Mouse (Mus musculus) WW6 (cell line): ENCODE results near the gene Rpl18.
A peak's percentile ranks its signal among the peaks of the same experiment; 100 is the strongest.

Experiments
- DNase-seq: peaks from one replicate; pipeline ENCODE4 v3.0.0-alpha.2; 2013; ENCODE audit warnings: low read depth, low spot score

Rpl18 gene

DNA sequence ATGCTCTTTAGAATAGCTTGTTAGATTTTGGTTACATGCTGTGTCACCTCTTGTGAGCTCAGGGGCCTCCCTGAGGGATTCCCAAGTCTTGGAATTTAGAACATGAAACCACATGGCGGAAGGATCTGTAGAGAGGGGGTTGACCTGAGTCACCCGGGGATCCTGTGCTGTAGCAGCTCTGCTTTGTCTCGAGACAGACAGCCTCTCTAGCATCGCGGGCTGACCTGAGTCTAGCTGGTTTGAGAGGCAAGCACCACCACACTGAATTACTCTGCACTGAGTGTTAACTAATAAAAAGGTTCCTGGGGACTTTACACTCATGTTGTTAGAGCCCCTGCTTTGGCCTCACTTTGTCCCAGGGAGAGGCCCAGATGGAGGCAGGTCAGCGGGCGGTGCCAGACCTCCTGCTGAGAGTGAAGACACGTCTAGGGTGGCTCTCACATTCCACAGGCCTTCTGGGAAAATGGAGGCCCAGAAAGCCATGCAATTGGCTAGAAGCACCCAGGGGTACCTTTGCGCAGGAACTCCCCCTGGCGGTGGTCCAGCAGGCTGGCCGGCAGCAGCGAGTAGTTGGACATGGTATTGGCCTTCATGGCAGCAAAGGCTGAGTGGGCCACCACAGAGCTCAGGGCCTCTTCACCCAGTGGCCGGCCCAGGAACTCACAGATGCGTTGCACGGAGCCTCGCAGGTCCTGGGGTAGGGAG is 15.6 kb downstream of the Rpl18 start:
- DNase-seq: peak; percentile 63

DNA sequence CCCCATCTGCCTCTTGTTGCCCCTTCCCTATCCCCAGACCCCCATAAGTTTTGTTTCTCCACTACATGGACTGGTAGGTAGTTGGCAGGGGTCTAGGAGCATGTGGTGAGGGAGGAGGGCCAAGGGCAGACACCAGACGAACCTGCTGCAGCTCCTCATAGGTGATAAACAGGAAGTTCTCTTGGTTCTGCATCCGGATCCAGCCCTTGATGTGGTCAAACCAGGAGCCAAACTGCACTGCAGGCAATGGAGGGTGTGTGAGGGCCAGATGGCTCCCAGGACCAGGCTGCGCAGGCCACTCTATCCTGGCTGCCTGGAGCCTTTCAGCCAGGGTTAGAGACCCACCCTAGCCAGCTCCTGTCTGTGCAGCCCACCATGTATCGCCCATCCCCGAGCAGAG is 18.2 kb downstream of the Rpl18 start:
- DNase-seq: no peak

DNA sequence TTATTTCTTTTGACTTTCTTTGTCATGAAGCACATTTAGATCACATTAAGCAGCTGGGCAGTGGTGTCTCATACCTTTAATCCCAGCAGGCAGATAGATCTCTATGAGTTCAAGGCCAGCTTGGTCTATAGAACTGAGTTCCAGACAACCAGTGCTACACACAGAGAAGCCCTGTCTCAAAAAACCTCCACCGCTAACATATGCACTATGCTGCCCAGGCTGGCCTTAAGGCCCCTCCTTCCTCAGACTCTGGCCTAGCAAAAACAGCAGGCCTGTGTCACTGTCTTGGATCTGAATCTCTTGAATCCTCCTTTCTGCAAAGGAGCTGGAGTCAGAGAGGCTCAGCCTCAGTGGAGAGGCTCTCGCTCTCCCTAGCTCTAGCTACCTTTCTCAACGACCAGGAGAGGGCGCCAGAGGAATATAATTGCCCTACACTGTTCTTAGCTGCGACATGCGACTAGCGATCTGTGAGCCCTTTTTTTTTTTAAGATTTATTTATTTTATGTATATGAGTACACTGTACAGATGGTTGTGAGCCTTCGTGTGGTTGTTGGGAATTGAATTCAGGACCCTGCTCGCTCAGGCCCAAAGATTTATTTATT is 24.0 kb downstream of the Rpl18 start:
- peak; percentile 62 for DNase-seq

DNA sequence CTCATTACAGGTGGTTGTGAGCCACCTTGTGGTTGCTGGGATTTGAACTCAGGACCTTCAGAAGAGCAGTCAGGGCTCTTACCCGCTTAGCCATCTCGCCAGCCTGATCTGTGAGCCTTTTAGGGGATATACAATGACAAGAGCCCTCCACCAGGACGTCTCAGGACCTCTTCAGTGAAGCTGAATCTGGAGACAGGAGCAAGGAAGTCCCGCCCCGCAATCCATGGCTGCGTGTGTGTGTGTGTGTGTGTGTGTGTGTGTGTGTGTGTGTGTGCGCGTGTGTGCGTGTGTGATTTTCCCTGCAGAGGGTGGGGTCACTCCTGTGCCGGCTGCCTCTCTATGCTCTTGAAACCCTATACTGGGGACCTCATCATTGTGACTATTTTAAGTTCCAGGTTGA is 24.6 kb downstream of the Rpl18 start:
- DNase-seq: no peak

DNA sequence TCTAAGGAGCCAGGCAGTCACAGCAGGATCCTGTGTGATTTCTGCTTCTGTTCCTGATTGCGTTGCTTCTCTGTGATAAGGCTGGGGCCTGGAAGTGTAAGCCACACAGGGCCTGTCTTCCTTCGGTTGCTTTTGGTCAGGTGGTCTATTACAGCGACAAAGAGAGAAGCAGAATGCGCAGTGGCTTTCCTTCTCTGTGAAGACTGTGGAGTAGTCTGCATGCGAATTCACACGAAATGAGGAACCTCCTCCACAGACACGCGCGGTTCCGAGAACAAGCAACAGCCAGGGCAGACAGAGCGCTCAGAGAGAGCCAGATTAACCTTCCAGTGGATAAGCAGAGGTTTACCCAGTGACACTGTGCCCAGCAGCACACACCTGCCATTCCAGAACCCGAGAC is 26.1 kb downstream of the Rpl18 start:
- no peak for DNase-seq

DNA sequence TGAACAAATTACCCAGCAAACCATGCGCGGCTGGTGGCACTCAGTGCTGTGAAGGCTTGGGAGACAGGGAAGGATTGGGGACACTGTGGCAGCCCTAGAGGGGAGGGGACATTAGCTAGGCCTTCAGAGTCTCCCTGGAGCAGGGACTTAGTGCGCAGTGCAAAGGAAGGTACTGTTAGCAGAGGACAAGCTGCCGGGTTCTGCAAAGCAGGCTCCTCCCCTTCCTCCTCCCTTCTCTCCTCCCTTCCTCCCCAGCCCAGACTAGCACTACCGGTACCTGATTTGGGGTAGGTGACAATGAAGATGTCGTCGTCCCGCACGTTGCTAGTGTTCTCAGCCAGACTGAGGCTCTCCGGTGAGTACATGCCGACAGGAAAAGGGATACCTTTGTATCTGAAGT is 26.5 kb downstream of the Rpl18 start:
- no peak for DNase-seq

DNA sequence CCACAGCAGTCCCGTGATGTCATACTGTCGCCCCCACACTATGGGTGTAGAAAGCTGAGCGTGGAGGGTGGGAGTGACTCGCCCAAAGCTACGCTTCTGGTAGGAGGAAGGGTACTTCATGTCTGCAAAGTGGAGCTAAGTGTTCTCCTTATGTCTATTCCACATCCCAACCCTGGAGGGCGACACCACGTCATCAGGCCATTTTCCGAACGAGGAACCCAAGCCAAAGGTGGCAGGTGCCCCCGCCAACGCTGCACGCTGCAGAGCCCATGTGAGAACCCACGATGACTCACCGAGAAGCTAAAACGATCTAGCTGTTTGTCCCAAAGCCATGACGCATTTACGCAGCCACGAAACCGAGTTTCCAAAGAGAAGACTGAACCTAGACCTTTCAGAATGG is 27.1 kb downstream of the Rpl18 start:
- DNase-seq: no peak

DNA sequence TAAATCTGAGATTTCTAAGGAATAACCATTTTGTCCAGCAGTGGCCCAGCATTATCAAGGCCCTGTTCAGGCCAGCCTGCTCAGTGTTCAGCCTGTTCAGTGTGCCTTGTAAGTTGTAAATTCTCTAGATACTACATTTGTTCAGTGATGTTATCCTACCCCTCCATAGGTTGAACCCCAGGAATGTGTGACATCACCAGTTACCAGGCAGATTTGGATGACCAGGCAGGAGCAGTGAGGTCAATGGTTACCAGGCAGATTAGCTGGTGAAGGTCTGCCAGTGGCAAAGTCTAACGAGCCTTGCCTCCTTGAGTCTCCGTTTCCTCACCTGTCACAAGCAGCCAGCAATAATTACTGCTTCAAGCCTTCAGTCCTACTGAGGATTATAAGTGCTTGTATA is 29.1 kb downstream of the Rpl18 start:
- DNase-seq: no peak

DNA sequence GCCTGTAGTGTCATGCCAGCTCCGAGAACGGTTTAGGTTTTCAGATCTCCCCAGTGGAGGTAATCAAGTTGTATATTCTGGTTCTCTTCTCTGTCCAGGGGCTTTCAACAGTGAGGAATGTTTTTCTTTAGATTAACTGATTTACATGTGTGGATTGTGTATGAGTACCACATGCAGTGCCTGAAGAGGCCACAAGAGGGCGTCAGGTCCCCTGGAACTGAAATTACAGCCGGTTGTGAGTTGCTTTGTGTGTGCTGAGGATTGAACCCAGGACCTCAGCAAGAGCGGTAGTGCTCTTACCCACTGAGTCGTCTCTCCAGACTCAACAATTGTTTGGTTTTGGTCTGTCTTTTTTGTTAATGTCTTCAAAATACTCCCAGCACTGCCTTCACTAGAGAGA is 31.3 kb downstream of the Rpl18 start:
- DNase-seq: no peak

DNA sequence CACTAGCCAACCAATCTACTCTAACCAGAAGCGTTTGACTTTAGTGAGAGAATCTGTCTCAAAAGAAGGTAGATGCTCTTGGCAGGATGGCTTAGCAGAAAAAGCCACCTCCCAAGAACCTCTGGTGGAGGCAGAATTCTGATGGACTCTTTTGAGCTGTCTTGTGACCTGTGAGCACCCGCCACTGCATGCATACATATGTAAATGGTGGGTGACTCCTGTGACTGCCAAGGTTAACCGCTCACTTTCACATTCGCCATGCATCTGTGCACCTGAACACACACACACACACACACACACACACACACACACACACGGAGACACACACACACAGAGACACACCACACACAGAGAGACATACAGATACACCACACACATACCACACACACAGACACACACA is 32.2 kb downstream of the Rpl18 start:
- no peak for DNase-seq

DNA sequence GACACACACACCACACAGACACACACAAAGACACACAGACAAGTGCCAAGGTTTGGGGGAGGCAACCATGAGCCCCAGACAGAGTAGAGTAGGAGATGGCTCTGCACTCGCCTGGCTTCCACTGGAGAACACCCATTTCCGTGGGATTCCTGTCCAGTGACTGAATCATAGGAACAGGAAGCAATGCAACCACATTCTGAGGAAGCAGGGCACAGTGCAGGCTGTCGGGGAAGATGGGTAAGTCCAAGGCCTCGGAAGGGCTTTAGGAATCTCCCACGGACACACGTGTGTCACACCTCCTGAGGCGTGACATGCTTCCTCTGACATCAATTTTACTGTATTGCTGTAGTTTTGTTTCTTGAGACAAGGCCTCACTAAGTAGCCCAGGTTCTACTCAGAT is 32.9 kb downstream of the Rpl18 start:
- DNase-seq: no peak

DNA sequence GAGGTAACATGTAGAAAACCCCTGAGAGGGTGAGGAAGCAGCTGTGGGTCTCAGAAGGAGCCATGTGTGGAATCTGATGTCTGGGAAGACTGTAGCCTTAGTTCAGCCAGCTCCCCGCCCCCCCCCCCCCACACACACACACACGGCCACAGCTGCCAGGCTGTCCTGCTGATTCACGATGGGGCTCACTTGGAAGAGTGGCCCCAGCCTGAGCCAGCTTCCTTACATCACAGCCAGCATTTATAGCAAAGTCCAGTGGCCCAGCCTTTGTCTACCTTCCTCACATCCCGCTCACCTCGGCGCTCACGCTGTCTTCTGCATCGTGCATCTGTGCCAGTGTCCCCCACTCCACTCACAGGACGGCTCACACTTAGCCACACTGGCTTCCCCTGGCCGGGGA is 34.1 kb downstream of the Rpl18 start:
- DNase-seq: no peak

DNA sequence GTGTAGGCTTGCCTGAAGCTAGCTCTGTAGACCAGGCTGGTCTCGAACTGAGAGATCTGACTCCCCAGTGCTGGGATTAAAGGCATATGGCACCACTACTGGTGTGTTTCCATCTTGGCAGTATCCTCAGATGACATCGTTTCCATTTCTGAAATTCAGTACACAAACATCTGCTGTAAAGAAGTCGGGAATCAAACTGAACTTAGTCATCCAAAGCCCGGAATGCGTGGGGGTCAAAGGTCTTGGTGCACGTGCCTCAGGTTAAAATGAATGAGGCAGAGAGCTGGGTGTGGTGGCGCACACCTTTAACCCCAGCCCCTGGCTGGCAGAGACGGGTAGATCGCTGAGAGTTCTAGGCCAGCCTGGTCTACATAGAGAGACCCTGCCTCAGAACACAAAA is 34.9 kb downstream of the Rpl18 start:
- no peak for DNase-seq

DNA sequence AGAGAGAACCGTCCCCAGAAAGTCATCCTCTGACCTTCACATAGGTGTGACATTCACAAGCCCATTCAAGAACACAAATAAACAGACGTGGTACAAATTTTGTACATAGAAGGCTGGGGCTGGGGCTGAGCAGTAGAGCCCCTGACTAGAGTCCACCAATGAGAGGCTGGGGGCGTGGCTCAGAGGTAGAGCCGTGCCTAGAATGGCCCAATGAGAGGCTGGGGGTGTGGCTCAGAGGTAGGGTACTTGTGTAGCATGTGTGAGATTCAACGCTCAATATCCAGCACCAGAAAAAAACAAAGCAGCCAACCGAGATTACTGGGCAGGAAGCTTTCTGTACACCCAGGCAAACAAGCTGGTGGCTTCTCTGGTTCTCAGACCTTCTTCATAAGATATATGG is 40.4 kb downstream of the Rpl18 start:
- DNase-seq: no peak

DNA sequence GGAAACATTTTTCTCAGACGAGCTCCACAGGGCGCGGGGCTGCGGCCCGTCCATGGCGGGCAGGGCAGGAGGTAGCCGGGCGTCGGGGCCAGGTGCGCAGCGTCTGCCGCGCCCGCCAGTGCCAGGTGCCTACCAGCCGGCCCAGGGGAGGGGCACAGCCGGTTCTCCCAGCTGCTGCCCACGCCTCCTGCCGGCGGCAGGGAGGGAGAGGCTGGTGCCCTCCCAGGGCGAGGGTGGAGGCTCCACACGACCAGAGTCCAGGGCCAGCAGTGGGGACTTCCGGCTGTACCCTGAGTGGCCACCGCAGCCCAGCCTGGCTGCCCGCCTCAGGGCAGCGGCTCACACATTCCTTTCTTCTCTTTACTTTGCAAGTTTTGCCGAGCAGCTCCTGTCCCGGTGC is 44.1 kb downstream of the Rpl18 start:
- no peak for DNase-seq

DNA sequence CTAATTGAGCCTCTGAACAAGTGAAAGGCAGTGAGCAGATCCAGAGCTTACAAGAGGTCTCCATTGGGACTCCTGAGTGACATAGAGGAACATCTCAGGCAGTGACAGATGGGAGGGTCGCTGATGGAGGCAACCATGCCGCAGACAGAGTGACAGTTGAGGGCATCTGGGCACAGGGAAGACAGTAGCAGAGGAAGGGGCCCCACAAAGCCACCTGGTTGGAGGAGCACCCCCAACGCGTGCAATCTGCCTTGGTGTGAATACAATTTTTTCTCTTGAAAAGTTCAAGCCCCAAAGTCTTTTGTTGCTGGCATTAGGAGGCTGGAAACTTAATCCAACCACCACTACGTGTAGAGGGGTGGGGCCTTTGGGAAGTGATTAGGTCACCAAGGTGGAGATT is 44.9 kb downstream of the Rpl18 start:
- no peak for DNase-seq

DNA sequence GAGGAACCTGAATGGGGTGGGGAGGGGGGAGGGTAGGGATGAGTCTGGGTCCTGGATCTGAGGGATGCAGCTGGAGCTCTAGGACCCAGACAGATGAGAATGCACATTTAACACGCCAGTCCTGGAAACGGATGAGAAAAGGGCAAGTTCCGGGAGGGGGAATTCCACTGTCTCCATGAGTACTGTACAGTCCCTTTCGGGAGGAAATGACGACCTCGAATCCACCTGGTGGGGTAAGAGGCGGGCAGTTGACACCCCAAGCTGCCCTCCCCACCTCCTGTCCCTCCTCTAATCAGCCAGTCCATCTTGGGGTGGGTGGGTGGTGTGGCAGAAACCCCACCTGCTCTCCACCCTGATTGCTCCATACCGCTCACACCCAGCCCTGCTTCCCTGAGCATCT is 50.7 kb downstream of the Rpl18 start:
- no peak for DNase-seq

DNA sequence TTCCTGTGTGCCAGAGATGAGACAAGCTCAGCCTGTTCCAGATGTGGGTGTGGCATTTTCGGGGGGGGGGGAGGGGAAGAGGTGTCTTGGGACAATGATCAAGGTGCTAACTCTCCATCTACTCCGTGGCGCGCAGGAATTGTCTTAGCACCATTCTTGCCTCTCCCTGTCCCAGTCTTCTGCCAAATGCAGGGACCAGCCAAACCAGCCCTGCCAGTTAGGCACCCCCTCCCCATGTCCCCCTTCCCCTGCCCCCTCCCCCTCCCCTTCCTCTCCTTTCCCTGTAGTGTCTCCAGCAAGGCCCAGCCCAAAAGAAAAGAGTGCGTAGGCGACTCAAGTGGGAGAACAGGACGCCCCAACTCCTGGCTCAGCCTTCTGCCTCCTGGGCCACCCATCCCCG is 51.5 kb downstream of the Rpl18 start:
- DNase-seq: no peak

DNA sequence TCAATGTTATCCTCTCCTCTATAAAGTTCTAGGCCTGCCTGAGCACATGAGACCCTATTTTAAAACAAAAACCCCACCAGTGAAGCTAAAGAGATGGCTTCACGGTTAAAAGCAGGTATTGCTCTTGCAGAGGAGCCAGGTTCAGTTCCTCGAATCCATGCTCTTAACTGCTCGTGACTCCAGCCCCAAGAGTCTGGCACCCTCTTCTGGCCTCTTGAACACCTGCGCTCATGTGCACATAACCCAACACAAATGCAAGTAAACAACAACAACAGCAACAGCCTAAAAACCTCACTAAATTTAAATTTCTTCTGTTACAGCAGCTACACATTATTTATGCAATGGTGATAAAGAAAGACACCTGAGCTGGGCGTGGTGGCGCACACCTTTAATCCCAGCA is 52.2 kb downstream of the Rpl18 start:
- no peak for DNase-seq
